Mouse (Mus musculus) splenic B cell, adult 2 months (primary cell): ENCODE data around the gene Aldh18a1.
"Not testable (repeated sequence)": the region's sequence is repeated elsewhere in the genome, so short reads cannot be mapped to it uniquely, and the experiment has no call there.

Source experiments
- DNase-seq: peaks from one replicate; pipeline ENCODE4 v3.0.0-alpha.2; 2011; ENCODE audit warnings: low read depth, low spot score
- H3K27me3 ChIP-seq: 2 replicates; pipeline ENCODE4 v1.6.1; 2012; ENCODE audit warnings: mild to moderate bottlenecking, low read length, moderate library complexity, mixed read lengths; ENCODE audit not compliant: control insufficient read depth, poor library complexity, insufficient read depth, severe bottlenecking
- H3K36me3 ChIP-seq: 2 replicates; pipeline ENCODE4 v1.6.1; 2012; ENCODE audit warnings: mild to moderate bottlenecking, low read length, moderate library complexity, mixed read lengths; ENCODE audit not compliant: control insufficient read depth, poor library complexity, insufficient read depth, severe bottlenecking

The Aldh18a1 gene

DNA sequence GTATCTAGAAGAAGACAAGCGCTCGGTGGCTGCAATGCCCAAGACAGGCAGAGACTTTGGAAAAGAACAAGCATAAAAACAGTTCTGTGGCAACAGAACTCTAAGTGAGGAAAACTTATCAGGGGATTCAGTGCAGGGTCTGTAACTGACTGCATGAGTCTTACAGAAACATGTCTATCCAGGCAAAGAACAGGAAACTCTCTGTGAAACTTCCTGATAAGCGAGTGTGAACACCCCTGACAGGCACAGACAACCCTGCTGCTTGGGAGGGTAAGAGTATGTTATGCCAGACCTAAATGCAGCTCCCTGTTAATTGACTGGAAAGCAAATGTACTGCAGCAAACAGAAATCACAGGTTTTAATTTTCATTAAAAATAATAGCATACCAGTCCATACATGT lies 13.6 kb upstream of the Aldh18a1 start:
- no peaks in the 10 kb centered on the region for H3K27me3 ChIP-seq
- peaks cover 2% of the 10 kb centered on the region for H3K36me3 ChIP-seq

GRCm38 (mm10) chr19:40600846-40601245 lies 12.6 kb upstream of the Aldh18a1 start:
- not testable (repeated sequence) for DNase-seq, H3K36me3 ChIP-seq, H3K27me3 ChIP-seq

More for the DNA sequence above, 13.6 kb upstream of the Aldh18a1 start:
- DNase-seq: no peak

- no peak for DNase-seq
- Histone ChIP-seq H3K27me3 (no peaks in the 10 kb centered on the region), H3K36me3 (no peaks in the 10 kb centered on the region)
These were observed 7.6 kb upstream of the Aldh18a1 start for GRCm38 (mm10) chr19:40595831-40596230.

- no peak for DNase-seq
- H3K36me3 ChIP-seq: no peaks in the 10 kb centered on the region
- H3K27me3 ChIP-seq: no peaks in the 10 kb centered on the region
These were observed 7.0 kb upstream of the Aldh18a1 start for GRCm38 (mm10) chr19:40595231-40595630.

- Histone ChIP-seq H3K27me3 (no peaks in the 10 kb centered on the region), H3K36me3 (no peaks in the 10 kb centered on the region)
- DNase-seq: no peak
These were observed 1.2 kb upstream of the Aldh18a1 start for GRCm38 (mm10) chr19:40589530-40589880.

GRCm38 (mm10) chr19:40588847-40589529 lies 725 bp upstream of the Aldh18a1 start:
- Histone ChIP-seq H3K36me3 (no peaks in the 10 kb centered on the region), H3K27me3 (no peaks in the 10 kb centered on the region)
- peak; percentile 94 for DNase-seq

DNA sequence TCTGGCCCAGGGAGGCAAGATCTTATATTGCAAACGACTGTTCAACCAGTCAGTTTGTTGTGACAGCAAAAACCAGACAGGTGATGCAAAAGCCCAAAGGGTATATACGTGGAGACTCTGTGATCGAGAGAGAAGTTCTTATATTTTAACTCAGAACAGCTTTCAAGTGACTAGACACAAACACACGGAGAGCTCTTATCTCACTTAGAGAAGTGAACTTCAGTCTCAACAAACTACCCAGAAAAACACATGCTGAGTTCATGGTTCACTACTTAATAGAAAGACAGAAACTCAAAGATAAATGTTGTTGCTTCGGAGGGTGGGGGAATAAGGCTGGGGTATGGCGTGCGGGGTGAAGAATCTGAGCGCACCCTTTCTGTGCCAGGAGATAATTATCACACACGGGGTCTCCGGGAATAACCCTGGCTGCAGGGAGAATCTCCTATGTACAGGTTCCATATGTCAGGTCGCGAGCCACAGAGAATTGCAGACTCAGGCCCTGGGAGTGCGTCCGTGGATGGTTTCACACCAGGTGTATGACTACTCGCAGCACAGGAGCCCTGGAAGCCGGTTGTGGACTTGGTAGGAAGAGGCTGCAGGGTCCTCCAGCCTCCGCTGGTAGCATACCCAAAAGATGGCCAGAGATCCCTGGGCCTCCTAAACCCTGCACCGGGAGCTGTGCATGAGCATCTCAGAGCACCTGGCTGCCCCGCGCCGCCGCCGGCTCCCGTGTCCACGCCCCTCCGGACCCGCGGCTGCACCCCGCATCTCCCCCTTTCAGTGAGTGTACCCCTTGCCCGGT lies 571 bp downstream of the Aldh18a1 start:
- Histone ChIP-seq H3K36me3 (no peaks in the 10 kb centered on the region), H3K27me3 (no peaks in the 10 kb centered on the region)
- DNase-seq: no peak

- Histone ChIP-seq H3K27me3 (no peaks in the 10 kb centered on the region), H3K36me3 (no peaks in the 10 kb centered on the region)
- DNase-seq: no peak
These were observed 1.4 kb downstream of the Aldh18a1 start for GRCm38 (mm10) chr19:40586908-40587307.

DNA sequence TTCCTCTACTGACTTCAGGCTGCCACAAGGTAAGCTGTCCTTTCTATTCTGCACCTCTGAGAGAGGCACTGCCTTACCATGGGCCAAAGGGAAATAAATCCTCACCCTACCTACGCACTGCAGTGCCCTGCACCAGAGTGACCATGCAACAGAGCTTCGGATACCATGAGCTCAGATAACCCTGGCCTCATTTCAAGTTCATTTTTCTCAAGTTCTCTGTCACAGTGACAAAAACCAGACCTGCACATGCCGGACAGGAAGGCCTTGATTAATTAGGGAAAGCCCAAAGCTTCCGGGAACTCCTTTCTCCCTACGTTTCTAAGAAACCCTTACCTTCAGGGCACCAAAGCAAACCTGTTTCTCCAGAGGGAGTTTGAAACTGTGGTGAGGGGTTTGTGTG lies 6.6 kb downstream of the Aldh18a1 start:
- Histone ChIP-seq H3K36me3 (no peaks in the 10 kb centered on the region), H3K27me3 (no peaks in the 10 kb centered on the region)
- no peak for DNase-seq

- Histone ChIP-seq H3K36me3 (no peaks in the 10 kb centered on the region), H3K27me3 (no peaks in the 10 kb centered on the region)
- DNase-seq: no peak
These were observed 7.4 kb downstream of the Aldh18a1 start for GRCm38 (mm10) chr19:40580902-40581301.

GRCm38 (mm10) chr19:40575438-40575837 lies 12.8 kb downstream of the Aldh18a1 start:
- H3K27me3 ChIP-seq: no peaks in the 10 kb centered on the region
- H3K36me3 ChIP-seq: peaks cover 4% of the 10 kb centered on the region
- DNase-seq: no peak

GRCm38 (mm10) chr19:40570726-40571125 lies 17.5 kb downstream of the Aldh18a1 start:
- Histone ChIP-seq H3K36me3 (peaks cover 5% of the 10 kb centered on the region), H3K27me3 (no peaks in the 10 kb centered on the region)
- no peak for DNase-seq

GRCm38 (mm10) chr19:40567616-40568015 lies 20.6 kb downstream of the Aldh18a1 start:
- DNase-seq: no peak
- Histone ChIP-seq H3K36me3 (peaks cover 3% of the 10 kb centered on the region; the same call in 1 of the 2 replicates), H3K27me3 (no peaks in the 10 kb centered on the region)

- no peaks in the 10 kb centered on the region for H3K27me3 ChIP-seq
- no peak for DNase-seq
These were observed 24.2 kb downstream of the Aldh18a1 start for GRCm38 (mm10) chr19:40563880-40564645.

DNA sequence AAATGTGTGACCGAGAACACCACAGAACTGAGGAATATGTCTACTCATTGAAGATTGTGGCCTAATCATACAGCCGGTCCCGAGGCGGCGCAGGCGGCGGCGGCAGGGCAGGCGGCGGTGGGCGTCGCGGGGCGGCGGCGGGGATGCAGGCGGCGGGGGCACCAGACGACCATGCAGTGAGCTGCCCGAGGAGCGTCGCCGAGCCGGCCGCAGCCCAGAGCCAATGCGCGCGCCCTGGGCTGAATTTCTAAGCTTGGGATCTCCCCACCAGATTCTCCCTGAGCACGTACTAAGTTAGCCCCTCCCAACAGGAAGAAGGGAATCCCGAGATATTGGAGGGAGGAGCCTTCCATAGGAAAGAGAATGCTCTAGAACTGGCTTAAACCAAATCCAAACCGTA lies 26.7 kb downstream of the Aldh18a1 start:
- not testable (repeated sequence) for DNase-seq, H3K27me3 ChIP-seq, H3K36me3 ChIP-seq

More at GRCm38 (mm10) chr19:40563880-40564645, 24.2 kb downstream of the Aldh18a1 start:
- H3K36me3 ChIP-seq: peaks cover 2% of the 10 kb centered on the region; the same call in 1 of the 2 replicates
